Mouse (Mus musculus) gastrocnemius, adult 18-20 months (tissue): ENCODE data around the gene Cd6. TPM values are rescaled to one million over a fixed set of nuclear protein-coding genes. Genes with fewer than 3 reads are reported as not detected.

Source experiments
- DNase-seq: peaks from one replicate; pipeline ENCODE4 v3.0.0; 2021; ENCODE audit warnings: low spot score
- total RNA-seq, 2 experiments: library from RNA; stranded (reverse); gene quantifications; 2 replicates each; pipeline ENCODE4 v1.2.3; 2021

The Cd6 gene
- total RNA-seq, 2 experiments from 2014 or later = not detected

- DNase-seq = no peak
These were observed 26.1 kb downstream of the Cd6 start for GRCm38 (mm10) chr19:10803751-10804150.

- no peak for DNase-seq
These were observed 28.0 kb downstream of the Cd6 start for GRCm38 (mm10) chr19:10801906-10802305.

GRCm38 (mm10) chr19:10801070-10801469 is 28.8 kb downstream of the Cd6 start:
- no peak for DNase-seq

GRCm38 (mm10) chr19:10799155-10799554 is 30.7 kb downstream of the Cd6 start:
- no peak for DNase-seq

GRCm38 (mm10) chr19:10798576-10798975 is 31.3 kb downstream of the Cd6 start:
- DNase-seq = no peak

GRCm38 (mm10) chr19:10794916-10795315 is 34.9 kb downstream of the Cd6 start:
- no peak for DNase-seq

- DNase-seq = peak; percentile 81
These were observed 36.8 kb downstream of the Cd6 start for GRCm38 (mm10) chr19:10793044-10793443.

GRCm38 (mm10) chr19:10790323-10790722 is 39.5 kb downstream of the Cd6 start:
- no peak for DNase-seq

- DNase-seq = no peak
These were observed 41.6 kb downstream of the Cd6 start for GRCm38 (mm10) chr19:10788242-10788641.

- no peak for DNase-seq
These were observed 42.5 kb downstream of the Cd6 start for GRCm38 (mm10) chr19:10787406-10787805.

GRCm38 (mm10) chr19:10786753-10787152 is 43.1 kb downstream of the Cd6 start:
- DNase-seq = peak; percentile 84

GRCm38 (mm10) chr19:10784796-10785459 is 44.9 kb downstream of the Cd6 start:
- DNase-seq = peak; percentile 27

- no peak for DNase-seq
These were observed 45.8 kb downstream of the Cd6 start for GRCm38 (mm10) chr19:10784061-10784460.

GRCm38 (mm10) chr19:10783168-10783567 is 46.7 kb downstream of the Cd6 start:
- DNase-seq = no peak

GRCm38 (mm10) chr19:10781641-10782040 is 48.2 kb downstream of the Cd6 start:
- no peak for DNase-seq

GRCm38 (mm10) chr19:10776906-10777305 is 53.0 kb downstream of the Cd6 start:
- DNase-seq = no peak

- DNase-seq = no peak
These were observed 55.7 kb downstream of the Cd6 start for GRCm38 (mm10) chr19:10774141-10774540.

GRCm38 (mm10) chr19:10773384-10773783 is 56.5 kb downstream of the Cd6 start:
- no peak for DNase-seq

GRCm38 (mm10) chr19:10772866-10773265 is 57.0 kb downstream of the Cd6 start:
- no peak for DNase-seq

- no peak for DNase-seq
These were observed 57.9 kb downstream of the Cd6 start for GRCm38 (mm10) chr19:10771995-10772394.

- DNase-seq = no peak
These were observed 60.2 kb downstream of the Cd6 start for GRCm38 (mm10) chr19:10769429-10770195.

- no peak for DNase-seq
These were observed 61.0 kb downstream of the Cd6 start for GRCm38 (mm10) chr19:10768694-10769428.
